Mouse (Mus musculus) limb, embryonic 10.5 days (tissue): ENCODE measurements around the gene Hist4h4. TPM values are rescaled to one million over a fixed set of nuclear protein-coding genes. Genes with fewer than 3 reads are reported as not detected.
"Not testable (repeated sequence)": the region's sequence is repeated elsewhere in the genome, so short reads cannot be mapped to it uniquely, and the experiment has no call there.

ENCODE experiments used
- DNase-seq: peaks from one replicate; pipeline ENCODE4 v3.0.0-alpha.2; 2017; ENCODE audit warnings: low spot score
- H3K27ac ChIP-seq: fragments of 300-500 bp; sonication (generic); 2 replicates; pipeline ENCODE4 v1.5.1; 2016; ENCODE audit warnings: mild to moderate bottlenecking
- H3K27me3 ChIP-seq: fragments of 300-500 bp; sonication (generic); 2 replicates; pipeline ENCODE4 v1.6.1; 2016; ENCODE audit warnings: low read depth, mild to moderate bottlenecking; ENCODE audit not compliant: poor library complexity, severe bottlenecking
- H3K36me3 ChIP-seq: fragments of 300-500 bp; sonication (generic); 2 replicates; pipeline ENCODE4 v1.6.1; 2016; ENCODE audit warnings: mild to moderate bottlenecking, moderate library complexity
- H3K4me1 ChIP-seq: fragments of 300-500 bp; sonication (generic); 2 replicates; pipeline ENCODE4 v1.6.1; 2016
- H3K4me3 ChIP-seq: fragments of 300-500 bp; sonication (generic); 2 replicates; pipeline ENCODE4 v1.5.1; 2016; ENCODE audit warnings: mild to moderate bottlenecking, moderate library complexity
- H3K9me3 ChIP-seq: fragments of 300-500 bp; sonication (generic); replicated peaks from 2 replicates; pipeline ENCODE4 v1.6.1; 2016; ENCODE audit warnings: mild to moderate bottlenecking
- WGBS: fragments of 180-500 bp; shearing (Covaris S2); methylation state at CpG from one replicate; pipeline ENCODE4 v1.1.7; 2016; 5-methylcytosine and 5-hydroxymethylcytosine counted together
- polyA plus RNA-seq: library from polyadenylated mRNA; unstranded; fragments of >200 nt; fragmentation: Nextera tagmentation; extraction: Ambion mirVana; gene quantifications from 2 replicates; pipeline ENCODE4 v1.2.1, GENCODE M21; 2016

Hist4h4 gene
- polyA plus RNA-seq, 1 experiment from 2014 or later, result 0.65 TPM

GRCm38 (mm10) chr6:136809077-136809476 is 4.9 kb upstream of the Hist4h4 start:
- Histone ChIP-seq H3K4me3 (peak overlapping the region; percentile 74), H3K4me1 (peaks cover 35% of the 10 kb centered on the region), H3K36me3 (peaks cover 36% of the 10 kb centered on the region), H3K27ac (no peak overlapping the region), H3K27me3 (no peaks in the 10 kb centered on the region), H3K9me3 (no peaks in the 10 kb centered on the region)
- DNase-seq, result peak; percentile 30
- WGBS, result 35% methylated on average over 14 of the region's 14 CpGs

GRCm38 (mm10) chr6:136808631-136809046 is 4.4 kb upstream of the Hist4h4 start:
- peak; percentile 56 for DNase-seq
- peak overlapping the region; percentile 85 for H3K27ac ChIP-seq
- H3K4me3 ChIP-seq, result peak overlapping the region; percentile 74
- no peaks in the 10 kb centered on the region for H3K27me3 ChIP-seq
- under 1% methylated on average over 28 of the region's 28 CpGs for WGBS
- H3K36me3 ChIP-seq, result peaks cover 31% of the 10 kb centered on the region
- H3K9me3 ChIP-seq, result no peaks in the 10 kb centered on the region
- H3K4me1 ChIP-seq, result peaks cover 35% of the 10 kb centered on the region

GRCm38 (mm10) chr6:136808014-136808417 is 3.8 kb upstream of the Hist4h4 start, which contains the start of gene H2afj:
H2afj (plus strand) TSS chr6:136808244.
- WGBS, result under 1% methylated on average over 34 of the region's 34 CpGs
- Histone ChIP-seq H3K27me3 (no peaks in the 10 kb centered on the region), H3K27ac (peak within 1 kb of the TSS; percentile 85), H3K9me3 (no peaks in the 10 kb centered on the region), H3K36me3 (peaks cover 25% of the 10 kb centered on the region), H3K4me1 (peaks cover 41% of the 10 kb centered on the region), H3K4me3 (peak within 1 kb of the TSS; percentile 74)
- DNase-seq, result peak; percentile 98

GRCm38 (mm10) chr6:136807395-136808013 is 3.3 kb upstream of the Hist4h4 start:
- 36% methylated on average over 18 of the region's 18 CpGs for WGBS

GRCm38 (mm10) chr6:136806819-136807218 is 2.6 kb upstream of the Hist4h4 start:
- Histone ChIP-seq H3K4me1 (peaks cover 44% of the 10 kb centered on the region), H3K4me3 (no peak overlapping the region), H3K27me3 (no peaks in the 10 kb centered on the region), H3K27ac (peak overlapping the region; percentile 85; the same call in 1 of the 2 replicates), H3K9me3 (no peaks in the 10 kb centered on the region), H3K36me3 (peaks cover 13% of the 10 kb centered on the region)
- 74% methylated on average over 5 of the region's 5 CpGs for WGBS
- DNase-seq, result peak; percentile 33

More at GRCm38 (mm10) chr6:136807395-136808013, 3.3 kb upstream of the Hist4h4 start:
- peak overlapping the region; percentile 85 for H3K27ac ChIP-seq
- DNase-seq, result peak; percentile 42
- peaks cover 20% of the 10 kb centered on the region for H3K36me3 ChIP-seq
- no peaks in the 10 kb centered on the region for H3K9me3 ChIP-seq
- peak overlapping the region; percentile 74 for H3K4me3 ChIP-seq
- H3K4me1 ChIP-seq, result peaks cover 44% of the 10 kb centered on the region
- no peaks in the 10 kb centered on the region for H3K27me3 ChIP-seq

- 91% methylated on average over 1 of the region's 1 CpGs for WGBS
- no peak overlapping the region for H3K4me3 ChIP-seq
Observed at GRCm38 (mm10) chr6:136805409-136805775, 1.2 kb upstream of the Hist4h4 start.

GRCm38 (mm10) chr6:136804705-136805408 is 642 bp upstream of the Hist4h4 start:
- peak overlapping the region; percentile 99 for H3K27ac ChIP-seq
- peak; percentile 36 for DNase-seq
- no peaks in the 10 kb centered on the region for H3K27me3 ChIP-seq
- H3K4me1 ChIP-seq, result peaks cover 44% of the 10 kb centered on the region
- no peaks in the 10 kb centered on the region for H3K36me3 ChIP-seq
- peak overlapping the region; percentile 64 for H3K4me3 ChIP-seq
- WGBS, result 40% methylated on average over 9 of the region's 9 CpGs
- H3K9me3 ChIP-seq, result no peaks in the 10 kb centered on the region

More at GRCm38 (mm10) chr6:136805409-136805775, 1.2 kb upstream of the Hist4h4 start:
- no peak overlapping the region; the same call in 1 of the 2 replicates for H3K27ac ChIP-seq
- H3K9me3 ChIP-seq, result no peaks in the 10 kb centered on the region
- no peaks in the 10 kb centered on the region for H3K27me3 ChIP-seq
- no peak for DNase-seq
- H3K36me3 ChIP-seq, result peaks cover 5% of the 10 kb centered on the region
- peaks cover 44% of the 10 kb centered on the region for H3K4me1 ChIP-seq

- H3K9me3 ChIP-seq, result no peaks in the 10 kb centered on the region
- peak overlapping the region; percentile 99 for H3K27ac ChIP-seq
- DNase-seq, result no peak
- H3K4me1 ChIP-seq, result peaks cover 28% of the 10 kb centered on the region
- H3K36me3 ChIP-seq, result no peaks in the 10 kb centered on the region
- peak overlapping the region; percentile 64 for H3K4me3 ChIP-seq
- WGBS, result 27% methylated on average over 12 of the region's 12 CpGs
- no peaks in the 10 kb centered on the region for H3K27me3 ChIP-seq
Observed at GRCm38 (mm10) chr6:136803093-136803738, 999 bp downstream of the Hist4h4 start.

- no peak for DNase-seq
- Histone ChIP-seq H3K27ac (no peak overlapping the region), H3K36me3 (no peaks in the 10 kb centered on the region), H3K4me1 (peaks cover 14% of the 10 kb centered on the region), H3K9me3 (no peaks in the 10 kb centered on the region), H3K27me3 (no peaks in the 10 kb centered on the region), H3K4me3 (no peak overlapping the region)
- WGBS, result 86% methylated on average over 6 of the region's 6 CpGs
Observed at GRCm38 (mm10) chr6:136801274-136801673, 2.9 kb downstream of the Hist4h4 start.

GRCm38 (mm10) chr6:136800710-136801109 is 3.5 kb downstream of the Hist4h4 start:
- Histone ChIP-seq H3K27me3 (no peaks in the 10 kb centered on the region), H3K4me1 (peaks cover 18% of the 10 kb centered on the region), H3K27ac (no peak overlapping the region), H3K4me3 (no peak overlapping the region), H3K9me3 (no peaks in the 10 kb centered on the region), H3K36me3 (no peaks in the 10 kb centered on the region)
- 93% methylated on average over 8 of the region's 8 CpGs for WGBS
- DNase-seq, result no peak

GRCm38 (mm10) chr6:136797874-136798693 is 6.1 kb downstream of the Hist4h4 start:
- H3K4me3 ChIP-seq, H3K9me3 ChIP-seq: not testable (repeated sequence)
- WGBS, result 69% methylated on average over 3 of the region's 3 CpGs

GRCm38 (mm10) chr6:136795850-136796249 is 8.4 kb downstream of the Hist4h4 start:
- peaks cover 30% of the 10 kb centered on the region for H3K4me1 ChIP-seq
- H3K9me3 ChIP-seq, result no peaks in the 10 kb centered on the region
- H3K36me3 ChIP-seq, result no peaks in the 10 kb centered on the region
- no peak overlapping the region for H3K4me3 ChIP-seq
- WGBS, result 65% methylated on average over 6 of the region's 6 CpGs
- DNase-seq, result no peak
- H3K27me3 ChIP-seq, result no peaks in the 10 kb centered on the region
- H3K27ac ChIP-seq, result no peak overlapping the region

More at GRCm38 (mm10) chr6:136797874-136798693, 6.1 kb downstream of the Hist4h4 start:
- H3K36me3 ChIP-seq, DNase-seq, H3K27ac ChIP-seq, H3K27me3 ChIP-seq: not testable (repeated sequence)
- peaks cover 24% of the 10 kb centered on the region for H3K4me1 ChIP-seq
